In genomic region chr17:84180715-84181501, GRCm38 (mm10) we compare ENCODE assay signal across 8 mouse cellular contexts. TPM values are rescaled to one million over a fixed set of nuclear protein-coding genes. Genes with fewer than 3 reads are reported as not detected.
DNase-seq lines count a peak whose midpoint lies in the region; ATAC-seq and TF ChIP-seq lines count a peak whose summit lies in the region.

No protein-coding gene starts in this region.

- no peak overlapping the region for H3K4me3 ChIP-seq in embryonic facial prominence, embryonic 13.5 days
- no peak overlapping the region for H3K4me3 ChIP-seq in kidney, adult 2 months (ENCODE audit: insufficient read depth, low read depth, low read length)
- no peak overlapping the region for H3K4me3 ChIP-seq in lung, embryonic 16.5 days (ENCODE audit: low read length)
- no peak overlapping the region for H3K4me3 ChIP-seq in stomach, embryonic 16.5 days (replicated peaks; ENCODE audit: low read length)

- H3K36me3 ChIP-seq in embryonic facial prominence, embryonic 13.5 days: peaks cover 5% of the 10 kb centered on the region
- peaks cover 10% of the 10 kb centered on the region for H3K36me3 ChIP-seq in kidney, adult 2 months (ENCODE audit: control insufficient read depth, insufficient read depth, low read length)
- no peaks in the 10 kb centered on the region for H3K36me3 ChIP-seq in lung, embryonic 16.5 days (ENCODE audit: control insufficient read depth, insufficient read depth, low read length)
- H3K36me3 ChIP-seq in stomach, embryonic 16.5 days (ENCODE audit: control insufficient read depth, insufficient read depth, low read length): no peaks in the 10 kb centered on the region

- peak overlapping the region; percentile 95 for H3K27ac ChIP-seq in embryonic facial prominence, embryonic 13.5 days
- H3K27ac ChIP-seq in kidney, adult 2 months (ENCODE audit: insufficient read depth, low read depth, low read length): peak overlapping the region; percentile 86
- peak overlapping the region; percentile 87 for H3K27ac ChIP-seq in lung, embryonic 16.5 days (ENCODE audit: low read length)
- peak overlapping the region; percentile 96 for H3K27ac ChIP-seq in stomach, embryonic 16.5 days (ENCODE audit: low read length)

- H3K9me3 ChIP-seq in embryonic facial prominence, embryonic 13.5 days: no peaks in the 10 kb centered on the region
- no peaks in the 10 kb centered on the region for H3K9me3 ChIP-seq in lung, embryonic 16.5 days (ENCODE audit: control insufficient read depth, low read length)
- H3K9me3 ChIP-seq in stomach, embryonic 16.5 days (replicated peaks; ENCODE audit: control insufficient read depth, low read length): no peaks in the 10 kb centered on the region

- H3K4me2 ChIP-seq in embryonic facial prominence, embryonic 13.5 days: peak overlapping the region; percentile 7; the same call in 1 of the 2 replicates
- H3K4me2 ChIP-seq in lung, embryonic 16.5 days (ENCODE audit: low read depth, low read length): peak overlapping the region; percentile 6
- H3K4me2 ChIP-seq in stomach, embryonic 16.5 days (ENCODE audit: low read depth, low read length): peak overlapping the region; percentile 33

- TF ChIP-seq POLR2A in kidney, adult 2 months (IDR thresholded peaks at IDR 0.05; ENCODE audit: low read depth, low read length): no peak

- H3K27me3 ChIP-seq in embryonic facial prominence, embryonic 13.5 days: no peaks in the 10 kb centered on the region
- no peaks in the 10 kb centered on the region for H3K27me3 ChIP-seq in kidney, adult 2 months (replicated peaks; ENCODE audit: control insufficient read depth, insufficient read depth, low read length)
- no peaks in the 10 kb centered on the region for H3K27me3 ChIP-seq in lung, embryonic 16.5 days (ENCODE audit: control insufficient read depth, insufficient read depth, low read depth, low read length)
- no peaks in the 10 kb centered on the region for H3K27me3 ChIP-seq in stomach, embryonic 16.5 days (ENCODE audit: control insufficient read depth, insufficient read depth, low read length)

- 0 out of 2 replicates have a peak overlapping the region, but pooled peaks have one; percentile 0 for H3K9ac ChIP-seq in embryonic facial prominence, embryonic 13.5 days
- H3K9ac ChIP-seq in lung, embryonic 16.5 days (ENCODE audit: low read length): peak overlapping the region; percentile 36
- H3K9ac ChIP-seq in stomach, embryonic 16.5 days (ENCODE audit: low read length): peak overlapping the region; percentile 68

- WGBS in embryonic facial prominence, embryonic 13.5 days: 39% methylated on average over 11 of the region's 11 CpGs
- WGBS in kidney, adult 2 months: 41% methylated on average over 11 of the region's 11 CpGs
- WGBS in lung, embryonic 16.5 days: 25% methylated on average over 11 of the region's 11 CpGs
- 37% methylated on average over 11 of the region's 11 CpGs for WGBS in stomach, embryonic 16.5 days

- peak; percentile 38; the same call in 1 of the 2 replicates for ATAC-seq in frontal cortex, adult (ENCODE audit: low TSS enrichment)
- ATAC-seq in embryonic facial prominence, embryonic 13.5 days (ENCODE audit: insufficient number of reproducible peaks, insufficient read depth, low FRiP score, low TSS enrichment, low read depth): peak; percentile 57; the same call in 1 of the 2 replicates
- ATAC-seq in lung, embryonic 16.5 days (ENCODE audit: low read depth): peak; percentile 55
- peak; percentile 71 for ATAC-seq in stomach, embryonic 16.5 days (ENCODE audit: insufficient read depth, low FRiP score)

- peaks cover 42% of the 10 kb centered on the region for H3K4me1 ChIP-seq in embryonic facial prominence, embryonic 13.5 days
- peaks cover 27% of the 10 kb centered on the region for H3K4me1 ChIP-seq in kidney, adult 2 months (ENCODE audit: control insufficient read depth, insufficient read depth, low read length)
- peaks cover 40% of the 10 kb centered on the region for H3K4me1 ChIP-seq in lung, embryonic 16.5 days (replicated peaks; ENCODE audit: control insufficient read depth, insufficient read depth, low read length)
- H3K4me1 ChIP-seq in stomach, embryonic 16.5 days (ENCODE audit: control insufficient read depth, insufficient read depth, low read length): peaks cover 49% of the 10 kb centered on the region

- DNase-seq in frontal cortex, postnatal 36 days (ENCODE audit: low spot score in 2 of 2): no peak
- peak; percentile 81 to 87 for DNase-seq in CD8-positive naive resting alpha-beta T cell, adult 2 months (ENCODE audit: low read depth in 2 of 2, low spot score in 2 of 2)
- peak; percentile 62 for DNase-seq in kidney, adult 2 months
- DNase-seq in yolk sac, embryonic 10.5 days (ENCODE audit: low spot score): no peak

- TF ChIP-seq CTCF in kidney, adult 2 months (conservative IDR thresholded peaks at IDR 0.05; ENCODE audit: insufficient read depth, insufficient read length, low read depth, low read length): no peak

RNA-seq across cellular contexts. Expression of gene Zfp36l2, which starts 6.8 kb away (rescaled TPM):
- 20.8 and 21.3 TPM in 2 replicates for polyA plus RNA-seq in embryonic facial prominence, embryonic 13.5 days (2015; fragmentation: Nextera tagmentation; extraction: Ambion mirVana)
- polyA plus RNA-seq in kidney, adult 2 months (2012; rRNA removed): 34.3 and 45.8 TPM in 2 replicates
- 10.1 and 11.2 TPM in 2 replicates for polyA plus RNA-seq in lung, embryonic 16.5 days (2015; fragmentation: Nextera tagmentation; extraction: Ambion mirVana)
- polyA plus RNA-seq in stomach, embryonic 16.5 days (2015; fragmentation: Nextera tagmentation; extraction: Ambion mirVana): 12.7 and 14.5 TPM in 2 replicates

Comparison
In these comparisons a context has a peak if more than half of its experiments do, and no peak if none do; other contexts are left out.
1. DNase-seq: peak in CD8-positive naive resting alpha-beta T cell, adult 2 months (2 of 2) and kidney, adult 2 months (single experiment); none in frontal cortex, postnatal 36 days (0 of 2) and yolk sac, embryonic 10.5 days (single experiment).
2. H3K9ac ChIP-seq: peak in every context shown above with its lines; median percentile 68 in stomach, embryonic 16.5 days; 36 in lung, embryonic 16.5 days; 0 in embryonic facial prominence, embryonic 13.5 days.
3. Peak in every context shown above with its lines, with median percentiles within 50 percentile points of each other: ATAC-seq, H3K27ac ChIP-seq and H3K4me2 ChIP-seq.